Mouse (Mus musculus) liver, embryonic 14.5 days (tissue): ENCODE data around the gene Timm44. TPM values are rescaled to one million over a fixed set of nuclear protein-coding genes. Genes with fewer than 3 reads are reported as not detected.

Source experiments
- ATAC-seq: fragments of 200-750 bp; cut with Nextera tagmentation; 2 replicates; pipeline ENCODE4 v1.8.0; 2017; ENCODE audit warnings: moderate number of reproducible peaks, mild to moderate bottlenecking, moderate library complexity; ENCODE audit not compliant: insufficient read depth
- DNase-seq, 3 experiments: peaks; one replicate each; pipeline ENCODE4 v3.0.0-alpha.2; 2012 to 2013; ENCODE audit warnings: low read depth in 3 of 3, low spot score in 3 of 3
- H3K27ac ChIP-seq: fragments of 300-500 bp; sonication (generic); 2 replicates; pipeline ENCODE4 v1.5.1; 2014; ENCODE audit warnings: moderate library complexity, mild to moderate bottlenecking, control low read depth, inconsistent platforms
- H3K27me3 ChIP-seq: fragments of 300-500 bp; sonication (generic); 2 replicates; pipeline ENCODE4 v1.6.1; 2014; ENCODE audit warnings: mild to moderate bottlenecking, low read length, moderate library complexity; ENCODE audit not compliant: control insufficient read depth, insufficient read depth
- H3K36me3 ChIP-seq: fragments of 300-500 bp; sonication (generic); replicated peaks from 2 replicates; pipeline ENCODE4 v1.6.1; 2014; ENCODE audit warnings: low read depth; ENCODE audit not compliant: control insufficient read depth, insufficient read depth
- H3K4me1 ChIP-seq, 2 experiments: fragments of 200-500 bp in 1 of 2; fragments of 300-500 bp in 1 of 2; sonication (generic) in 1 of 2; replicated peaks; 2 replicates each; pipeline ENCODE4 v1.6.1; 2012 to 2014; ENCODE audit warnings: antibody characterized with exemption in 1 of 2, inconsistent platforms in 1 of 2, low read length in 1 of 2; ENCODE audit not compliant: control insufficient read depth in 2 of 2, insufficient read depth in 2 of 2
- H3K4me2 ChIP-seq: fragments of 300-500 bp; sonication (generic); 2 replicates; pipeline ENCODE4 v1.6.1; 2014; ENCODE audit warnings: low read depth, mild to moderate bottlenecking, control low read depth, moderate library complexity
- H3K4me3 ChIP-seq, 2 experiments: fragments of 200-500 bp in 1 of 2; fragments of 300-500 bp in 1 of 2; sonication (generic) in 1 of 2; 2 replicates each; pipeline ENCODE4 v1.5.1; 2012 to 2014; ENCODE audit warnings: low read depth in 2 of 2, low read length in 2 of 2, mild to moderate bottlenecking in 2 of 2, control low read depth in 1 of 2, inconsistent platforms in 1 of 2, moderate library complexity in 1 of 2; ENCODE audit not compliant: insufficient read depth in 1 of 2
- H3K9ac ChIP-seq: fragments of 300-500 bp; sonication (generic); replicated peaks from 2 replicates; pipeline ENCODE4 v1.6.1; 2014; ENCODE audit warnings: mild to moderate bottlenecking, control low read depth, moderate library complexity
- H3K9me3 ChIP-seq: fragments of 300-500 bp; sonication (generic); 2 replicates; pipeline ENCODE4 v1.6.1; 2016; ENCODE audit warnings: low read length, mixed read lengths; ENCODE audit not compliant: control insufficient read depth
- CTCF ChIP-seq: IDR thresholded peaks from 2 replicates; pipeline ENCODE4 v1.5.1; 2016; ENCODE audit warnings: antibody characterized with exemption, low read depth, control low read depth
- EP300 ChIP-seq: IDR thresholded peaks from 2 replicates; pipeline ENCODE4 v1.6.1; 2016; ENCODE audit warnings: antibody characterized with exemption, low read depth
- WGBS: fragments of 180-500 bp; shearing (Covaris S2); extraction: QIAGEN DNeasy Blood & Tissue Kit; methylation state at CpG from one replicate; pipeline ENCODE4 v1.1.7; 2014; ENCODE audit not compliant: insufficient replicate concordance; 5-methylcytosine and 5-hydroxymethylcytosine counted together
- polyA plus RNA-seq, 2 experiments: library from polyadenylated mRNA; depleted of rRNA in 1 of 2; stranded (reverse) in 1 of 2; unstranded in 1 of 2; fragments of >200 nt; fragmentation: Nextera tagmentation in 1 of 2; extraction: Ambion mirVana in 1 of 2; gene quantifications; 2 replicates each; pipeline versions ENCODE4 v1.2.1 to v1.2.3; 2012 to 2014

Gene Timm44
- polyA plus RNA-seq, 2 experiments = 38.5 to 41.3 TPM

DNA sequence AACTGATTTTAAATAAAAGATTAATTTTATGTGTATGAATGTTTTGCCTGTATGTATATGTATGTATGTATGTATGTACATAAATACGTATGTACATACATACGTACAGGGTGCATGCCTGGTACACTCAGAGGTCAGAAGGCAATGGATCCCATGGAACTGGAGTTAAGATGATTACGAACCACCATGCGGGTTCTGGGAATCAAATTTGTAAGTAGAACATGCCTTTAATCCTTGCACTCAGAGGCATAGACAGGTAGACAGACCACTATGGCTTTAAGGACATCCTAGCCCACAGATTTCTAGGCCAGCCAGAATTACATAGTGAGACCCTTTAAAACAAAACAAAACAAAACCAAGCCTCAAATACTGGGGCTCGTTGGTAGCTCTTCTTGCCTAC is 42.4 kb upstream of the Timm44 start:
- H3K9me3 ChIP-seq = no peaks in the 10 kb centered on the region
- H3K4me1 ChIP-seq = peaks cover 4 to 15% of the 10 kb centered on the region in 2 experiments
- H3K27me3 ChIP-seq = no peaks in the 10 kb centered on the region
- no peak overlapping the region for H3K4me2 ChIP-seq
- ATAC-seq (no peak), DNase-seq (no peak)
- TF ChIP-seq CTCF (no peak), EP300 (no peak)
- H3K4me3 ChIP-seq = no peak overlapping the region
- peaks cover 27% of the 10 kb centered on the region for H3K36me3 ChIP-seq
- no peak overlapping the region for H3K9ac ChIP-seq
- WGBS = 83% methylated on average over 5 of the region's 5 CpGs
- no peak overlapping the region for H3K27ac ChIP-seq

DNA sequence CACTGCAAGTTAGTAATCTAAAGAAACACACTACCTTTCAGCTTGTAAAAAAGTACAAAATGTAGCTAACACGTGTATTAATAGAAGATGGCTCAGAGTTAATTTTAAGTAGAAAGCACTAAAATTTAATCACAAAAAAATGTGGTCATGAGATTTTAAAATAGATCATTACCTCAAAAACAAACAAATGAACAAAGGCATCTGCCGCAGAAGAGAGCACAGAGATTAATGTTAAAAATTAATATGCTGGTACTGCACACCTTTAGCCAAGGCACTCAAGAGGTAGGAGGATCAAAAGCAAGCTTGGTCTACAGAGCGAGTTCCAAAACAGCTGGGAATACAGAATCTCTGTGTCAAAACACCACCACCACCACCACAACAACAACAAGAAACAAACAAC is 39.1 kb upstream of the Timm44 start:
- no peak overlapping the region for H3K27ac ChIP-seq
- peaks cover 23% of the 10 kb centered on the region for H3K36me3 ChIP-seq
- no peak for TF ChIP-seq EP300
- TF ChIP-seq CTCF = no peak
- ATAC-seq (no peak), DNase-seq (no peak)
- no peaks in the 10 kb centered on the region for H3K9me3 ChIP-seq
- H3K4me2 ChIP-seq = no peak overlapping the region
- peaks cover 4 to 11% of the 10 kb centered on the region in 2 experiments for H3K4me1 ChIP-seq
- 77% methylated on average over 3 of the region's 3 CpGs for WGBS
- H3K4me3 ChIP-seq = no peak overlapping the region
- H3K9ac ChIP-seq = no peak overlapping the region
- no peaks in the 10 kb centered on the region for H3K27me3 ChIP-seq

GRCm38 (mm10) chr8:4313254-4314124 is 37.8 kb upstream of the Timm44 start:
- DNase-seq = no peak

GRCm38 (mm10) chr8:4312104-4312503 is 36.4 kb upstream of the Timm44 start:
- H3K27ac ChIP-seq = no peak overlapping the region
- ATAC-seq = no peak
- H3K4me3 ChIP-seq = no peak overlapping the region
- H3K27me3 ChIP-seq = no peaks in the 10 kb centered on the region
- H3K36me3 ChIP-seq = peaks cover 37% of the 10 kb centered on the region
- TF ChIP-seq CTCF (no peak), EP300 (no peak)
- H3K9me3 ChIP-seq = no peaks in the 10 kb centered on the region
- no peak overlapping the region for H3K4me2 ChIP-seq
- no peak for DNase-seq
- no peak overlapping the region for H3K9ac ChIP-seq
- peaks cover 4 to 6% of the 10 kb centered on the region in 2 experiments; a peak in 3 of 4 replicates for H3K4me1 ChIP-seq

More at GRCm38 (mm10) chr8:4313254-4314124, 37.8 kb upstream of the Timm44 start:
- no peak for ATAC-seq
- Histone ChIP-seq H3K36me3 (peaks cover 34% of the 10 kb centered on the region), H3K4me3 (no peak overlapping the region), H3K27ac (no peak overlapping the region), H3K4me1 (peaks cover 4 to 6% of the 10 kb centered on the region in 2 experiments), H3K27me3 (no peaks in the 10 kb centered on the region), H3K9ac (no peak overlapping the region), H3K9me3 (no peaks in the 10 kb centered on the region), H3K4me2 (no peak overlapping the region)
- WGBS = 71% methylated on average over 3 of the region's 3 CpGs
- TF ChIP-seq EP300 (no peak), CTCF (no peak)

- WGBS = 47% methylated on average over 2 of the region's 2 CpGs
- no peak overlapping the region for H3K27ac ChIP-seq
- H3K36me3 ChIP-seq = peaks cover 69% of the 10 kb centered on the region
- no peak for DNase-seq
- no peak overlapping the region for H3K9ac ChIP-seq
- no peak overlapping the region for H3K4me2 ChIP-seq
- H3K9me3 ChIP-seq = no peaks in the 10 kb centered on the region
- H3K4me3 ChIP-seq = no peak overlapping the region
- no peak for ATAC-seq
- no peaks in the 10 kb centered on the region for H3K27me3 ChIP-seq
- TF ChIP-seq CTCF = no peak
- no peak for TF ChIP-seq EP300
- peaks cover 4 to 10% of the 10 kb centered on the region in 2 experiments for H3K4me1 ChIP-seq
Measured at GRCm38 (mm10) chr8:4305838-4306237, 30.1 kb upstream of the Timm44 start.
